Mouse (Mus musculus) midbrain, embryonic 15.5 days (tissue): Measurements from ENCODE around the gene En2. TPM values are rescaled to one million over a fixed set of nuclear protein-coding genes. Genes with fewer than 3 reads are reported as not detected.
A peak's percentile ranks its signal among the peaks of the same experiment; 100 is the strongest.

ENCODE experiments used
- ATAC-seq: fragments of 200-750 bp; cut with Nextera tagmentation; replicated peaks from 2 replicates; pipeline ENCODE4 v1.8.0; 2017; ENCODE audit warnings: moderate TSS enrichment
- H3K27ac ChIP-seq: fragments of 300-500 bp; sonication (generic); 2 replicates; pipeline ENCODE4 v1.5.1; 2015; ENCODE audit warnings: mild to moderate bottlenecking, inconsistent platforms
- H3K27me3 ChIP-seq: fragments of 300-500 bp; sonication (generic); replicated peaks from 2 replicates; pipeline ENCODE4 v1.6.1; 2015; ENCODE audit warnings: inconsistent platforms
- H3K36me3 ChIP-seq: fragments of 300-500 bp; sonication (generic); replicated peaks from 2 replicates; pipeline ENCODE4 v1.6.1; 2015; ENCODE audit warnings: inconsistent platforms
- H3K4me1 ChIP-seq: fragments of 300-500 bp; sonication (generic); 2 replicates; pipeline ENCODE4 v1.6.1; 2015; ENCODE audit warnings: inconsistent platforms
- H3K4me2 ChIP-seq: fragments of 300-500 bp; sonication (generic); 2 replicates; pipeline ENCODE4 v1.6.1; 2015; ENCODE audit warnings: inconsistent platforms, mild to moderate bottlenecking, moderate library complexity
- H3K4me3 ChIP-seq: fragments of 300-500 bp; sonication (generic); 2 replicates; pipeline ENCODE4 v1.5.1; 2015; ENCODE audit warnings: mild to moderate bottlenecking, inconsistent platforms
- H3K9ac ChIP-seq: fragments of 300-500 bp; sonication (generic); 2 replicates; pipeline ENCODE4 v1.6.1; 2015; ENCODE audit warnings: mild to moderate bottlenecking, inconsistent platforms
- H3K9me3 ChIP-seq: fragments of 300-500 bp; sonication (generic); 2 replicates; pipeline ENCODE4 v1.6.1; 2016; ENCODE audit warnings: inconsistent platforms
- WGBS: fragments of 180-500 bp; shearing (Covaris S2); methylation state at CpG from one replicate; pipeline ENCODE4 v1.1.7; 2015; ENCODE audit warnings: mixed read lengths; 5-methylcytosine and 5-hydroxymethylcytosine counted together
- polyA plus RNA-seq: library from polyadenylated mRNA; unstranded; fragments of >200 nt; fragmentation: Nextera tagmentation; extraction: Ambion mirVana; gene quantifications from 2 replicates; pipeline ENCODE4 v1.2.1, GENCODE M21; 2015

Gene En2
- polyA plus RNA-seq, 1 experiment from 2014 or later = 0.93 TPM

DNA sequence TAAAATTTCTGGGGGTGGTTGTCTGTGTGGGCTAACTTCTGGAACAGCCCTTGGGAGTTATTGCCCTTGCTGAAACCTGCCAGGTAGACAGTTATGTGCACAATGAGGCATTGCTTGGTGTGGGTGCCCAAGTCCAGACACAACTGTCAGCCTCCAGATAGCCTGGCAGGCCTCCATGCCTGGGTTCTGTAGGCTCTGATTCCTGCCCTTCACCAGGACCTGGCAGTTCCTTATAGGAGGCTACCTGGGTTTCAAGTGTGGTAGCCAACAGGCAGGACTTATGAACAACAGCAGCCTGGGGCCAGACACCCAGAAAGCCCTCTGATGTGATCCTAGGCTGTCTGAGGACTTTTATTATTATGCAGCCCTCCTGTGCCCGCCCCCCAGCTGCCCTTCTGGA is 1.6 kb upstream of the En2 start:
- ATAC-seq = no peak
- no peak overlapping the region for H3K4me3 ChIP-seq
- peak overlapping the region; percentile 85; the same call in 1 of the 2 replicates for H3K4me2 ChIP-seq
- peaks cover 33% of the 10 kb centered on the region for H3K4me1 ChIP-seq
- no peaks in the 10 kb centered on the region for H3K36me3 ChIP-seq
- WGBS = 26% methylated on average over 1 of the region's 1 CpGs
- H3K27ac ChIP-seq = peak overlapping the region; percentile 89; the same call in 1 of the 2 replicates
- no peak overlapping the region for H3K9ac ChIP-seq
- peaks cover 40% of the 10 kb centered on the region for H3K27me3 ChIP-seq
- no peaks in the 10 kb centered on the region for H3K9me3 ChIP-seq

DNA sequence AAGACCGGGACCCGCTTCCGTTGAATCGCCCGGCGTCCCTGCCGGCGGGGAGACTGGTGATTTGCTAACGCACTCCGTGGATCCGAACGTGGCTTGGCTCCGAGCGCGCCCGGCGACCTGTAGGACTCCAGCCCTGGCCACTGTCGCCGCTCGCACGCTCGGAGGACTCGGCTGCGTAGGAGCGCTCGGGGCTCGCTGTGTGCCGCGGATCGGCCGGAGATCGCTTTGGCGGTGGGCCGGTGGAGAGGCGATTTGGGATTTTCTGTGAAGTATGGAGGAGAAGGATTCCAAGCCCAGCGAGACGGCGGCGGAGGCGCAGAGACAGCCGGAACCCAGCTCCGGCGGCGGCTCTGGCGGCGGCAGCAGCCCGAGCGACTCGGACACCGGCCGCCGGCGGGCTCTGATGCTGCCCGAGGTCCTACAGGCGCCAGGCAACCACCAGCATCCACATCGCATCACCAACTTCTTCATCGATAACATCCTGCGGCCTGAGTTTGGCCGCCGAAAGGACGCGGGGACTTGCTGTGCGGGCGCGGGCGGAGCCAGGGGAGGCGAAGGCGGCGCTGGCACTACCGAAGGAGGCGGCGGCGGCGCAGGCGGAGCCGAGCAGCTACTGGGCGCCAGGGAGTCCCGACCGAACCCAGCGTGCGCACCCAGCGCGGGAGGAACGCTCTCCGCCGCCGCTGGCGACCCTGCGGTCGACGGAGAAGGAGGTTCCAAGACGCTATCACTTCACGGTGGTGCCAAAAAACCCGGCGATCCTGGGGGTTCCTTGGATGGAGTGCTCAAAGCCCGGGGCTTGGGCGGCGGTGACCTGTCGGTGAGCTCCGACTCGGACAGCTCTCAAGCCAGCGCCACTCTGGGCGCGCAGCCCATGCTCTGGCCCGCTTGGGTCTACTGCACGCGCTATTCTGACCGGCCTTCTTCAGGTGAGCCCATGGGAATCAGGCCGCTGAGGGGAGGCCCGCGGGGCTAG is 1.1 kb downstream of the En2 start:
- no peaks in the 10 kb centered on the region for H3K36me3 ChIP-seq
- peak overlapping the region; percentile 75 for H3K9ac ChIP-seq
- WGBS = under 1% methylated on average over 111 of the region's 111 CpGs
- peaks cover 31% of the 10 kb centered on the region for H3K4me1 ChIP-seq
- H3K27me3 ChIP-seq = peaks cover 32% of the 10 kb centered on the region
- H3K27ac ChIP-seq = peak overlapping the region; percentile 89
- H3K4me2 ChIP-seq = peak overlapping the region; percentile 85
- ATAC-seq = no peak
- H3K9me3 ChIP-seq = no peaks in the 10 kb centered on the region
- H3K4me3 ChIP-seq = peak overlapping the region; percentile 57

DNA sequence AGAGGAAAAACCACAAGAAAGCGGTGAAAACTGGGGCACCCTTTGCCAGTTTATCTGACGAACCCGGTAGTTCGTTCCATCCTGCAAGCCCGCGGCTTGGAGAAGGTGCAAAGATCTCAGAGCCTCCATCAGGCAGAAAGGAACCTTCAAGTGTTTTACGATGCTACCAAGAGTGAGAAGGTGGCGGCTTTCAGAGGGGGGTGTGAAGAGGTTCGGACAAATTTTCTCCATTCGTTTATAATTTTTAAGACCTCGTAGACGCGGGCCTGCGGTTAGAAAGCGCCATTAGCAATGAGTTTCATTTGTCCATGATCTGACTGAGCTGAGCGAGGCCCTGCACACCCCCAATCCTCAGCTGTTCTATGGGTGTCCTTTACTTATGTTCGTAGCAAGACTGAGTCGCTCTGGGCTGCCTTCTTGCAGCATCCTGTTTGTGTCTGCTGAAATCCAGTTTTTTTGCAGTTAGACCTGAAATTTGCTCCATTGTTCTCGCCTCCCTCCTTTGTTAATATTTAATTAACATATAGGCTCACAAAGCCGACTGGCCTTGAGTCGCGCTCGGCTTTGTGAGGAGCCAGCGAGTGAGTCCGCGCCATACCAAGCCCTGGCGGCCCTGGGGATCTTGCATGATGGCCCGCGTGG is 2.2 kb downstream of the En2 start:
- no peak for ATAC-seq
- peak overlapping the region; percentile 75 for H3K9ac ChIP-seq
- H3K27me3 ChIP-seq = peaks cover 29% of the 10 kb centered on the region
- H3K4me1 ChIP-seq = peaks cover 24% of the 10 kb centered on the region
- WGBS = 2% methylated on average over 29 of the region's 29 CpGs
- H3K27ac ChIP-seq = peak overlapping the region; percentile 89
- peak overlapping the region; percentile 85 for H3K4me2 ChIP-seq
- no peaks in the 10 kb centered on the region for H3K9me3 ChIP-seq
- no peaks in the 10 kb centered on the region for H3K36me3 ChIP-seq
- H3K4me3 ChIP-seq = peak overlapping the region; percentile 57

DNA sequence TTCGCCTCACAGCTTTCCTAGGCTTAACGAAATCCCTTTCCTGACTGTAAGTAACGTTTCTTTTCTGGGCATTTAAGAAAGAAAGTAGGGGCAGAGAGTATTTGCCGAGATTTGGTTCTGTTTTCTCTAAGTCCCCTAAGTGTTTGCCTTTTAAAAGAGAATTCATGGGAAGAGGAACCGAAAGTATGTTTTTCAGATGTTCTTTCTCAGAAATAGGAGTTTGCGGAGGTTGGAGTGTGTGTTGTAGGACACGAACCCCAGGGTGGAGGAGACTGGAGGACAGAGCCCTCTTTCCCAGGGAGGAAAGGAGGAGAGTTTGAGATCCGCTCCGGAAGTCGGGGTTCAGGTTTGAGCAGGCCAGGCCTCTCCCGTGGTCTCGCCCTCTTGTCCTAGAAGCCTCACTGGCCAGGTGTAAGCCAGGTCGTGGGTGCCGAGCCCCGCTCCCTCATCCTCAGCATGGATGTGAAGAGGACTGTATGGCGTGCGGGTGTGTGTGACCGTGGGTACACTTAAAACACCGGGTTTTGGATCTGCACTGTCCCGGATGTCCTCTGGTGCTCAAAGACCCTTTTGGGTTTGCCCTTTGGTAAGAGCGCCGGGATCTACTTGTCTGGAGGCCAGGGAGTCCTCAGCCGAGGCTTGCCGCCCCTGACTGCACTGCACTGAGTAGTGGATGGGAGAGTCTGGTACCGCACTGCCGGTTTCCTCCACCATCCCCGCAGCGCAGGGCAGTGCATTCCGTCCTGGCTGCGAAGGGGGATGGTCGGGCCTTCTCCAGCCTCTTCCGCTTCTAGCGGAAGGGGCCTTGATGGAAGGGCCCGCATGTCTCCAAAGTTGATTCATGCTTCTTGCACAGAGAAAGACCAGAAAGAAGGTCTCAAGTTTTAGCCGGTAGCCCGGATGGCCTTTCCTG is 3.0 kb downstream of the En2 start:
- Histone ChIP-seq H3K9me3 (no peaks in the 10 kb centered on the region), H3K4me3 (peak overlapping the region; percentile 57), H3K4me1 (peaks cover 24% of the 10 kb centered on the region), H3K9ac (peak overlapping the region; percentile 75), H3K27me3 (peaks cover 29% of the 10 kb centered on the region), H3K27ac (peak overlapping the region; percentile 89), H3K4me2 (peak overlapping the region; percentile 85), H3K36me3 (no peaks in the 10 kb centered on the region)
- WGBS = 1% methylated on average over 36 of the region's 36 CpGs
- ATAC-seq = no peak; the same call in 1 of the 2 replicates

DNA sequence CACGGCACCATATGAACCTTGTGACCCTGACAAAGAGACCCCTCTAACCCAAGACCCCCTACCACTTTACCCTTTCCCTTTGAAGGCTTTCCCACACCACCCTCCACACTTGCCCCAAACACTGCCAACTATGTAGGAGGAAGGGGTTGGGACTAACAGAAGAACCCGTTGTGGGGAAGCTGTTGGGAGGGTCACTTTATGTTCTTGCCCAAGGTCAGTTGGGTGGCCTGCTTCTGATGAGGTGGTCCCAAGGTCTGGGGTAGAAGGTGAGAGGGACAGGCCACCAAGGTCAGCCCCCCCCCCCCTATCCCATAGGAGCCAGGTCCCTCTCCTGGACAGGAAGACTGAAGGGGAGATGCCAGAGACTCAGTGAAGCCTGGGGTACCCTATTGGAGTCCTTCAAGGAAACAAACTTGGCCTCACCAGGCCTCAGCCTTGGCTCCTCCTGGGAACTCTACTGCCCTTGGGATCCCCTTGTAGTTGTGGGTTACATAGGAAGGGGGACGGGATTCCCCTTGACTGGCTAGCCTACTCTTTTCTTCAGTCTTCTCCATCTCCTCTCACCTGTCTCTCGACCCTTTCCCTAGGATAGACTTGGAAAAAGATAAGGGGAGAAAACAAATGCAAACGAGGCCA is 3.8 kb downstream of the En2 start:
- Histone ChIP-seq H3K9ac (peak overlapping the region; percentile 75), H3K27ac (0 out of 2 replicates have a peak overlapping the region, but pooled peaks have one; percentile 89), H3K27me3 (peaks cover 28% of the 10 kb centered on the region), H3K4me3 (peak overlapping the region; percentile 57), H3K4me1 (peaks cover 28% of the 10 kb centered on the region), H3K36me3 (no peaks in the 10 kb centered on the region), H3K9me3 (no peaks in the 10 kb centered on the region), H3K4me2 (peak overlapping the region; percentile 85)
- no peak for ATAC-seq
- 8% methylated on average over 5 of the region's 5 CpGs for WGBS

DNA sequence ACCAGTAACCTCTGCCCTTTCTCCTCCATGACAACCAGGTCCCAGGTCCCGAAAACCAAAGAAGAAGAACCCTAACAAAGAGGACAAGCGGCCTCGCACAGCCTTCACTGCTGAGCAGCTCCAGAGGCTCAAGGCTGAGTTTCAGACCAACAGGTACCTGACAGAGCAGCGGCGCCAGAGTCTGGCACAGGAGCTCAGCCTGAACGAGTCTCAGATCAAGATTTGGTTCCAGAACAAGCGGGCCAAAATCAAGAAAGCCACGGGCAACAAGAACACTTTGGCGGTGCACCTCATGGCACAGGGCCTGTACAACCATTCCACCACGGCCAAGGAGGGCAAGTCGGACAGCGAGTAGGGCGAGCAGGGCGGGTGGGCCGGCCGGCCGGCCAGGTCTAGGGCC is 4.6 kb downstream of the En2 start:
- Histone ChIP-seq H3K4me2 (peak overlapping the region; percentile 85), H3K36me3 (no peaks in the 10 kb centered on the region), H3K4me3 (peak overlapping the region; percentile 57), H3K4me1 (peaks cover 29% of the 10 kb centered on the region), H3K27me3 (peaks cover 27% of the 10 kb centered on the region), H3K9me3 (no peaks in the 10 kb centered on the region), H3K27ac (no peak overlapping the region), H3K9ac (no peak overlapping the region; the same call in 1 of the 2 replicates)
- ATAC-seq = no peak
- 9% methylated on average over 17 of the region's 17 CpGs for WGBS

DNA sequence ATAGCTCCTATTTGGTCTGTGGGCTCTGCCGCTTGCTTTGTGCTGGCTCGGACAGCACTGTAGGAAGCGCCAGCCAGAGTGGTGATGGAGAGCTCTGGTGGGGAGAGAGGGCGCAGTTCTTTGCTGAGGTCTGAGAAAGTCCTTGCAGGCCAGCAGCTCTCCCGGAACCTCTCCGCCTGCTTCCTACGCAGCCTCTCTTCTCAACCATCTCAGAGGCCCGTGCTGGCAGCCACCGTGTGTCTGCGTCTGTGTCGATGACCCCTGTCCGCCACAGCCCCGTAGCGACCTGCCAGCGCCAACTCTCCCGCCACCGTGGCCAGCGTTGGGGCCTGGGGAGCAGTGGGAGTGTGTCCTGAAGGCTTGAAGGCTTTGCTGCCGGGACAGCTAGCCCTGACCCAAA is 5.4 kb downstream of the En2 start:
- Histone ChIP-seq H3K9me3 (no peaks in the 10 kb centered on the region), H3K4me2 (peak overlapping the region; percentile 48), H3K27me3 (peaks cover 27% of the 10 kb centered on the region), H3K4me3 (peak overlapping the region; percentile 34), H3K4me1 (peaks cover 23% of the 10 kb centered on the region), H3K36me3 (no peaks in the 10 kb centered on the region), H3K27ac (peak overlapping the region; percentile 39; the same call in 1 of the 2 replicates), H3K9ac (peak overlapping the region; percentile 34)
- WGBS = 4% methylated on average over 19 of the region's 19 CpGs
- ATAC-seq = no peak

DNA sequence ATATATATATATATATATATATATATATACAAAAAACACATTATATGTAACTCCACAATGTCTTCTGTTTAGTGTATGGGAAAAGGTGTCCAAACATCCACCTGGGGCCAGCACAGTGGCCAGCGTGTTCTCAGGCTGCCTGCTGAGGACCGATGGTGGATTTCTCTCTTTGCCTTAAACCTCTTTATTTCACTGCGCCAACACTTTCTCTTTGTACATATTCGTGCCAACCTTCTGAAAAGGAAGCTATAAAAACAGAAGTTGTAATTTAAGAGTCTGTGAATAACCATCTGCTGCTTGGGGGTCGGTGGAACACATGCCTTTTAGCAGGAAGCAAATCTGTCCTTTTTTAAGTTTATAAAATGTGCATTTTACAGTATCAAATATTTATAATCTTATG is 6.2 kb downstream of the En2 start:
- 25% methylated on average over 5 of the region's 5 CpGs for WGBS
- H3K9ac ChIP-seq = no peak overlapping the region
- H3K27ac ChIP-seq = no peak overlapping the region
- H3K4me1 ChIP-seq = peaks cover 16% of the 10 kb centered on the region
- H3K4me3 ChIP-seq = no peak overlapping the region
- no peaks in the 10 kb centered on the region for H3K36me3 ChIP-seq
- no peaks in the 10 kb centered on the region for H3K9me3 ChIP-seq
- no peak for ATAC-seq
- peaks cover 34% of the 10 kb centered on the region for H3K27me3 ChIP-seq
- peak overlapping the region; percentile 23 for H3K4me2 ChIP-seq

DNA sequence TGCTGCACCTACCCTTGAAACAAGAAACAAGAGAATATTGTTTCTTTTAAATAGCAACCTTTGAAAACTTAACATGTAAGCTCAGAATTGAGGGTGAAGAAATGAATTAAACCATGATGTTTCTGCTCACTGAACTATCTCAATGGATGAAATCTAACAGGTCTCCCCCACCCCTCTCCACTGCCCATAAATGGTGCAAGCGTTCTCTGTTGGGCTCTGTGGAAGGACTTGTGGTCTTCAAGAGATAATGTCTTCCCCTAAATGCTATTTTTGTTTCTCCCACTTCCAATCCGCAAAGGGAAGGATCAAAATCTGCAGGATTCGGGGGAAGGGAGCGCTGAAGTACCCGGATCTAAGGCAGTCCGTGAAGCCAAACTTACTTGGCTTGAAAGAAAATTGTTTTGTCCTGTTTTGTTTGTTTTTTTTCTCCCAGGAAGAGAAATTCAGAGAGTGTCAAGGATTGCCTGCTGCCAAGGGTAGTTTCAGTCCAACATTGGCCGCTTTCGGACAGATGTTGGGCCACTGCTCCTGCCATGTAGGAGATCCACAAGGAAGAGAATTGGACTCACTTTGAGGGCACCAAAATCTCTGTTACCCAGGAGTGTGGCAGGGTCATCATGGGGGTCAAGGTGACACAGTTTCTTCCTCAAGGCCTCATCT is 6.9 kb downstream of the En2 start:
- Histone ChIP-seq H3K27me3 (peaks cover 35% of the 10 kb centered on the region), H3K4me1 (peaks cover 12% of the 10 kb centered on the region), H3K4me3 (0 out of 2 replicates have a peak overlapping the region, but pooled peaks have one; percentile 7), H3K36me3 (no peaks in the 10 kb centered on the region), H3K4me2 (peak overlapping the region; percentile 27; the same call in 1 of the 2 replicates), H3K9ac (no peak overlapping the region), H3K9me3 (no peaks in the 10 kb centered on the region), H3K27ac (0 out of 2 replicates have a peak overlapping the region, but pooled peaks have one; percentile 68)
- 24% methylated on average over 8 of the region's 8 CpGs for WGBS
- no peak for ATAC-seq

DNA sequence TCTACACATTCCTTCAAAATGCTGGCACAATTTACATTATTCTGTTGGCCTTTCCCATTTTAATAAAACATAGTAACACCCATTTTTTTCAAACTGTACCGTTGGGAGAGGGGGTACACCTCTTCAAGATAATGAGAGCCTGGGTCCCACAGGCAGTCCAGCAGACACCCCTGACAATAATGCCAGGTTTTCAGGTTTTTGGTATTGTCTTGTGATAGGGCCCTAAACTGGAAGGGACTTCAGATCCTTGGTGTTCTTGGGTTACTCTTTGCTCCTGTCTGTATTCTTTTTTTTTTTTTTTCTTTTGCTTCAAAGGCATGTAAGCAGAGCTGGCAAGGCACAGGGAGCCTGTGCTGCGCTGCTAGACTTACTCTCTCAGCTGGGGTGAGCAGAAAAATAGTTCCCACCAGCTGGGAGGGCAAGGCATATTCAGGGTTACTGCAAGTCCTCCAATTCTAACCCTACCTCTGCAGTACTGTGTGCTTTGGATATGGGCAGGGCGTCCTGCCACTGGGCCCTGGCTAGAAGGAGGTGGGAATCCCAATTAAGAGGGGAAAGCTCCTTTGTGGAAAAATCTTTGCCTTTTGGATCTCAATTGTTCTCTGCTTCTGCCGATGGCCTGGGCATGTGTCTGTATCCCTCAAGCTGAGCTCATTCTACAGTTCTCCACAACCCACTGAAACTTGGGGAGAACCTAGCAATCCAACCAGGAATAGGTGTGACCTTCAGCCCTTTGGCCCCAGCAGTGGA is 7.6 kb downstream of the En2 start:
- H3K4me1 ChIP-seq = peaks cover 12% of the 10 kb centered on the region
- H3K9ac ChIP-seq = no peak overlapping the region
- H3K4me3 ChIP-seq = 0 out of 2 replicates have a peak overlapping the region, but pooled peaks have one; percentile 5
- H3K4me2 ChIP-seq = peak overlapping the region; percentile 27
- no peaks in the 10 kb centered on the region for H3K36me3 ChIP-seq
- H3K27ac ChIP-seq = peak overlapping the region; percentile 68
- ATAC-seq = no peak
- WGBS = 18% methylated on average over 4 of the region's 4 CpGs
- H3K27me3 ChIP-seq = peaks cover 39% of the 10 kb centered on the region
- H3K9me3 ChIP-seq = no peaks in the 10 kb centered on the region
